Mouse (Mus musculus) lung, adult 2 months (tissue): Measurements from ENCODE around the gene Vti1a.

Experiments used
- CTCF ChIP-seq: fragments of 200-500 bp; IDR thresholded peaks from 2 replicates; pipeline ENCODE4 v1.5.1; 2011; ENCODE audit warnings: mild to moderate bottlenecking, low read length, control low read depth; ENCODE audit not compliant: insufficient read depth
- POLR2A ChIP-seq: fragments of 200-500 bp; IDR thresholded peaks from 2 replicates; pipeline ENCODE4 v1.6.1; 2011; ENCODE audit warnings: low read depth, mild to moderate bottlenecking, control low read depth, low read length, borderline replicate concordance; ENCODE audit errors: extremely low read depth

- TF ChIP-seq POLR2A (no peak), CTCF (no peak)
Observed at GRCm38 (mm10) chr19:55556168-55556999, 240.3 kb downstream of the Vti1a start.
